Mouse (Mus musculus): ENCODE data around the gene Mpdu1.

- TF ChIP-seq NELFE (IDR thresholded peaks at IDR 0.05; ENCODE audit: low read depth, low read length) (no peak), ZC3H11A (IDR thresholded peaks at IDR 0.05; ENCODE audit: low read depth, low read length) (no peak), USF2 (conservative IDR thresholded peaks at IDR 0.05; ENCODE audit: low read depth, low read length) (no peak), MAFK (IDR thresholded peaks at IDR 0.05; ENCODE audit: insufficient replicate concordance, low read length) (no peak), POLR2A (IDR thresholded peaks at IDR 0.05; ENCODE audit: low read depth, low read length) (0 out of 2 replicates have a peak, but pooled peaks have one; percentile 21), ETS1 (conservative IDR thresholded peaks at IDR 0.05; ENCODE audit: low read depth, low read length) (no peak), JUND (conservative IDR thresholded peaks at IDR 0.05; ENCODE audit: low read depth, low read length) (no peak), CTCF (conservative IDR thresholded peaks at IDR 0.05 in 1 of 2, IDR thresholded peaks at IDR 0.05 in 1 of 2; ENCODE audit: low read depth in 2 of 2, low read length in 2 of 2) (peak; percentile 95 to 99), CHD1 (IDR thresholded peaks at IDR 0.05; ENCODE audit: low read depth, low read length) (no peak), EP300 (IDR thresholded peaks at IDR 0.05; ENCODE audit: low read length) (no peak), GABPA (IDR thresholded peaks at IDR 0.05; ENCODE audit: insufficient replicate concordance, low read depth, low read length) (no peak), NRF1 (IDR thresholded peaks at IDR 0.05; ENCODE audit: low read depth, low read length) (no peak; the same call in 1 of the 2 replicates), HCFC1 (IDR thresholded peaks at IDR 0.05; ENCODE audit: low read depth, low read length) (no peak), MYC (IDR thresholded peaks at IDR 0.05; ENCODE audit: low read depth, low read length) (no peak)
These were observed 34.2 kb downstream of the Mpdu1 start for GRCm38 (mm10) chr11:69628286-69628685.

Measured in CH12.LX (cell line).